Mouse (Mus musculus) gastrocnemius, adult 8-10 months (tissue): Measurements from ENCODE around the gene Lmbrd1. TPM values are rescaled to one million over a fixed set of nuclear protein-coding genes. Genes with fewer than 3 reads are reported as not detected.
"Not testable (repeated sequence)": the region's sequence is repeated elsewhere in the genome, so short reads cannot be mapped to it uniquely, and the experiment has no call there.

Experiments used
- DNase-seq, 2 experiments: peaks; one replicate each; pipeline ENCODE4 v3.0.0; 2022; ENCODE audit warnings: low spot score in 2 of 2
- total RNA-seq, 4 experiments: library from RNA; stranded (reverse); gene quantifications; 2 replicates each; pipeline ENCODE4 v1.2.4; 2022

Lmbrd1 gene
- total RNA-seq, 4 experiments from 2014 or later, result 27.3 to 37.2 (median 31.5) TPM

- no peak for DNase-seq
Observed at GRCm38 (mm10) chr1:24720209-24720608, 41.8 kb downstream of the Lmbrd1 start.

- DNase-seq, result no peak
Observed at GRCm38 (mm10) chr1:24729784-24730183, 51.4 kb downstream of the Lmbrd1 start.

DNA sequence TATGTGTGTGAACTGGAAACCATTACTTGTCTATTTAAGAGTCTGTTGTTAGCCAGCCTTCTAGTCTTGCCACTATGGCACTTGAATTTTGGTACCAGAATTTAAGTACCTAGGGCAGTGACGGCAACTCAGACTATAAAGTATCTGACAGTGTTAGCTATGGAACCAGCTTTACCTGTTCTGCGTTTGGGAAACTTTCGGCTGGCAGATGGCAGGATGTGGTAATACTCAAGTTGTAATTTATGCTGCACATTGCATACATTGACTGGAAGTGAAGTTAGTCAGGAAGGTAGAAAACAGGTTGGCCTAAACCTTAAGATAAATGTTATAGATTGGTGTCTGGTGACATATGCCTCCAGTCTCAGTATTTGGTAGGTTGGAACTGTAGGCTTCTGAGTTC is 53.9 kb downstream of the Lmbrd1 start:
- DNase-seq, result no peak

- DNase-seq, result no peak
Observed at GRCm38 (mm10) chr1:24734866-24735265, 56.4 kb downstream of the Lmbrd1 start.

GRCm38 (mm10) chr1:24740903-24741302 is 62.5 kb downstream of the Lmbrd1 start:
- DNase-seq, result no peak

- DNase-seq, result no peak
Observed at GRCm38 (mm10) chr1:24741552-24741951, 63.1 kb downstream of the Lmbrd1 start.

- DNase-seq, result no peak
Observed at GRCm38 (mm10) chr1:24743191-24743924, 64.9 kb downstream of the Lmbrd1 start.

GRCm38 (mm10) chr1:24752715-24753114 is 74.3 kb downstream of the Lmbrd1 start:
- DNase-seq, result no peak

DNA sequence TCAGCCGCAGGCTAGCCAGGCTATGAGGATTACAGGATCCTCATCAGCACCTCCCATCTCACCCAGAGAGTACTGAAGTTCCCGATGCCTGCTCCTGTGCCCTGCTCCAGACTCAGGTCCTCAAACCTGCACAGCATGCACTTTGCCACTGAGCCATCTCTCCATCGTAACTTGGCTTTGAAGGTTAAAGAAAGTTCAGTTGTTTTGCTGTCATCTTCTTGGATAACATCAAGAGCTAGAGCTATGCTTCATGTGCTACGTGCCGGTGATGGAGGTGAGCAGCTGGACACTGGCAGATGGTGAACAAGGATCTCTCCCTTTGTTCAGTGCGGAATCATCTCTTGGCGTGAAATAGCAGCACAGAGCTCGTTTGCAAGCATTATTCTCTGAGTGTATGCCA is 80.1 kb downstream of the Lmbrd1 start:
- no peak for DNase-seq

DNA sequence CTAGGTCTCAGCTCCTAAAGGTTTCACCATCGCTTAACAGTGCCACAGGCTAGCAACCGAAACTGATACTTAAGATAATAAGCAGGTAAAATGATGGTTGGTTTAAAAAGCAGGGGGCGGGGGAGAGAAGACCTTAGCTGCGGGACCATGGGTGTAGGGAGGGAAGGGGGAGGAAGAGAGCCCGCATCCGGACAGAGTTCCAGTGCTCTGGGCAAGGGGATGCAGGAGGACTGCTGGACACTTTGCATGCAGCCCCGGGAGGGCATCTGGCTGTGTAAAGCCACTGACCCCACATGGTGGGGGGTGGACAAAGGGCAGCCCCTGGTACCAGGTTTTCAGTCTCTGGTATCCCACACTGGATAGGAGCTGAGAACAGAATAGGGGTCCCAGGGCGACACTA is 88.0 kb downstream of the Lmbrd1 start:
- no peak for DNase-seq

- not testable (repeated sequence) for DNase-seq
Observed at GRCm38 (mm10) chr1:24767197-24767596, 88.8 kb downstream of the Lmbrd1 start.

GRCm38 (mm10) chr1:24773642-24774041 is 95.2 kb downstream of the Lmbrd1 start:
- DNase-seq, result no peak

GRCm38 (mm10) chr1:24776576-24776975 is 98.1 kb downstream of the Lmbrd1 start:
- no peak for DNase-seq

DNA sequence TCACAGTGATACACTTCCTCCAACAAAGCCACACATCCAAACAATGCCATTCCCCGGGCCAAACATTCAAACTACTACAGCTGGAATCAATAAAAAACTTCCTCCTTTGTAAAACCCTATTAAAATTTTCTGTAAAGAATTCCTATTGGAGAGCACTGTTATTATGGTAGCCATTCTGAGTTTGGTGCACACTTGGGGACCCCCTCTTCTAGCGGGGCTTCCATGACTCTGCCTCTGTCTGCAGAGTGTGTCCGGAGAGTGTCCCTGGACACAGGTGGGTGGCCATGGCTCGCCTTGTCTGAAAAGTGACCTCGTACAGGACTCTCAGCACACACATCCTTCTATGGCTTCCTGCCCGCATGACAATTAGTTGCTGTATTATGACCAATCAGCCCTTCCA is 114.7 kb downstream of the Lmbrd1 start:
- no peak for DNase-seq

GRCm38 (mm10) chr1:24807971-24808370 is 129.5 kb downstream of the Lmbrd1 start:
- DNase-seq, result not testable (repeated sequence)

Other genes starting within 250 kb of the Lmbrd1 start
- 1 to 10 TPM in 3 of 4 experiments, under 1 TPM in 1; 0.87 to 1.8 (median 1.2) TPM for gene Col19a1, start 91.2 kb upstream of the Lmbrd1 start, total RNA-seq